ENCODE assay signal across 10 mouse cellular contexts in the genomic region with DNA sequence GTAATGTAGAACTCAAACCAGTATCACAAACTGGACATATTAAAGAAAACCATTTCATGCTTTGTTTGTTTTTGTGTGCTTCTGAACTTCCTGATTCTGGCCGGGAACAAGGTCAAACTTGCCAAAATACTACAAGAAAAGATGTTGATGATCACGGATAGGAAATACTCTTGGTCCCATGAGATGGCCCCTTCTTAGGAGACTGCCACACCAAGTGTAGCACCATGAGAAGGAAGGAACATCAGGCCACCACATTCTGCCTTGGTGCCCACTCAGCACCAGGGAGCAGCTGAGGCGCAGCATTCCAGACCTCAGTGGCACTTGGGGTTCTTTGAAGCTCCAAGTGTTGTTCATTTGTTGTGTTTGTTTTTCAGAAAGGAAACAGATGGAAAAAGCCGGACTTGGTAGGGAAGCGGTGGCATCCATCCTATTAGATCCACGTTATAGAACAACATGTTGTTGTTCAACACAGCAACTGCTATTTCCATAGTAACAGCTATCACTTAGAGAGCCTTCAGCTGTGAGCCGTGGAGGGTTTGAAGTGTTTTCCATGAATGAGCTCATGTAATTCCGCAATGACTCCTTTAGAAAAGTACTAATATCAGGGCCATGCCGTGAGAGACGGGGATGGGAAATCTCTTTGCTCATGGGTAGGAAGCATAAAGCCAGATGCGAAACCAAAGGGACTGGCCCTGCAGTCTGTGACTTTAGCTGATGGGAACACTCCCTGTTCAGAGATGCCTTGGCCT.
DNase-seq lines count a peak whose midpoint lies in the region; ATAC-seq and TF ChIP-seq lines count a peak whose summit lies in the region.
"Had no signal": no experiment of that assay in that cellular context is flagged by ENCODE, and none has a peak within 500 bp of the region (broad histone marks: within the 10 kb centered on the region; RNA-seq: fewer than 3 reads in every experiment).

No protein-coding gene starts in this region.

- H3K27ac ChIP-seq in limb, embryonic 12.5 days = 0 out of 2 replicates have a peak overlapping the region, but pooled peaks have one; percentile 23
- H3K27ac ChIP-seq in limb, embryonic 10.5 days = no peak overlapping the region
- H3K27ac ChIP-seq in heart, adult 2 months = peak overlapping the region; percentile 67

- no peak overlapping the region for H3K4me2 ChIP-seq in limb, embryonic 12.5 days

- H3K4me1 ChIP-seq in limb, embryonic 12.5 days (replicated peaks) = 0 out of 2 replicates have a peak, but pooled peaks cover 2% of the 10 kb centered on the region
- H3K4me1 ChIP-seq in limb, embryonic 10.5 days = no peaks in the 10 kb centered on the region
- peaks cover 25% of the 10 kb centered on the region for H3K4me1 ChIP-seq in heart, adult 2 months (ENCODE audit: control insufficient read depth, insufficient read depth, low read length)

- 82% methylated on average over 11 of the region's 11 CpGs for WGBS in limb, embryonic 12.5 days
- 84% methylated on average over 11 of the region's 11 CpGs for WGBS in limb, embryonic 10.5 days
- 24% methylated on average over 11 of the region's 11 CpGs for WGBS in heart, adult 2 months

- no peak for TF ChIP-seq CTCF in heart, adult 2 months (IDR thresholded peaks at IDR 0.05)

- no peaks in the 10 kb centered on the region for H3K9me3 ChIP-seq in limb, embryonic 12.5 days
- H3K9me3 ChIP-seq in limb, embryonic 10.5 days (replicated peaks) = no peaks in the 10 kb centered on the region

- H3K79me2 ChIP-seq in heart, adult 2 months (replicated peaks; ENCODE audit: control insufficient read depth, insufficient read depth, low read length) = no peaks in the 10 kb centered on the region

- no peak for ATAC-seq in limb, embryonic 12.5 days (ENCODE audit: insufficient number of reproducible peaks, insufficient read depth, low FRiP score, low TSS enrichment, low read depth)
- no peak for ATAC-seq in erythroblast, adult 5-6 weeks (replicated peaks; ENCODE audit: low FRiP score, poor library complexity, severe bottlenecking)
- ATAC-seq: Patski had no signal

- H3K27me3 ChIP-seq in limb, embryonic 12.5 days = no peaks in the 10 kb centered on the region
- H3K27me3 ChIP-seq in limb, embryonic 10.5 days (ENCODE audit: low read depth, poor library complexity, severe bottlenecking) = no peaks in the 10 kb centered on the region
- H3K27me3 ChIP-seq in heart, adult 2 months (ENCODE audit: control insufficient read depth, insufficient read depth, low read length) = no peaks in the 10 kb centered on the region

- no peaks in the 10 kb centered on the region for H3K36me3 ChIP-seq in limb, embryonic 12.5 days
- no peaks in the 10 kb centered on the region for H3K36me3 ChIP-seq in limb, embryonic 10.5 days
- peaks cover 17% of the 10 kb centered on the region for H3K36me3 ChIP-seq in heart, adult 2 months (ENCODE audit: control insufficient read depth, insufficient read depth, low read length)

- intact Hi-C loops in heart, postnatal 14 days (cut with DNase I) = no loop called here
- intact Hi-C loops in heart, adult 2 months (cut with DNase I) = no loop called here

- no peak overlapping the region for H3K4me3 ChIP-seq in limb, embryonic 12.5 days (replicated peaks)
- H3K4me3 ChIP-seq in limb, embryonic 10.5 days = no peak overlapping the region
- H3K4me3 ChIP-seq in heart, adult 2 months = no peak overlapping the region

- no peak overlapping the region for H3K9ac ChIP-seq in limb, embryonic 12.5 days (replicated peaks)
- peak overlapping the region; percentile 41; the same call in 1 of the 2 replicates for H3K9ac ChIP-seq in heart, adult 2 months (ENCODE audit: low read depth, low read length)

- TF ChIP-seq POLR2A in heart, adult 2 months (IDR thresholded peaks at IDR 0.05; ENCODE audit: insufficient read depth, low read depth, low read length) = no peak

- peak; percentile 95 for DNase-seq in heart, adult 11 months
- no peak for DNase-seq in heart, postnatal 14 days
- no peak for DNase-seq in limb, embryonic 10.5 days (ENCODE audit: low spot score)
- DNase-seq in heart, adult 2 months = peak; percentile 40 to 50
- DNase-seq in lung, postnatal 36 days = peak; percentile 45
- DNase-seq in thymus, postnatal 10 days (ENCODE audit: low spot score in 2 of 2) = no peak
- DNase-seq: thymus, adult 18-20 months had no signal

- no peak for TF ChIP-seq EP300 in heart, adult 2 months (IDR thresholded peaks at IDR 0.05; ENCODE audit: insufficient read depth, low read depth, low read length)

Comparison
In these comparisons a context has a peak if more than half of its experiments do, and no peak if none do; other contexts are left out.
1. DNase-seq: peak in heart, adult 11 months (single experiment), heart, adult 2 months (2 of 2) and lung, postnatal 36 days (single experiment); none in heart, postnatal 14 days (0 of 2), limb, embryonic 10.5 days (single experiment) and thymus, postnatal 10 days (0 of 2).